Mouse (Mus musculus) urinary bladder, postnatal 25 days (tissue): ENCODE results near the gene Tacc2.
"Not testable (repeated sequence)": the region's sequence is repeated elsewhere in the genome, so short reads cannot be mapped to it uniquely, and the experiment has no call there.

ENCODE experiments used
- DNase-seq: peaks from one replicate; pipeline ENCODE4 v3.0.0; 2022; ENCODE audit warnings: low spot score

Gene Tacc2

GRCm38 (mm10) chr7:130577388-130578003 lies at the start of gene Tacc2:
TSS of gene Tacc2 (plus strand) at chr7:130577438.
- no peak for DNase-seq

DNA sequence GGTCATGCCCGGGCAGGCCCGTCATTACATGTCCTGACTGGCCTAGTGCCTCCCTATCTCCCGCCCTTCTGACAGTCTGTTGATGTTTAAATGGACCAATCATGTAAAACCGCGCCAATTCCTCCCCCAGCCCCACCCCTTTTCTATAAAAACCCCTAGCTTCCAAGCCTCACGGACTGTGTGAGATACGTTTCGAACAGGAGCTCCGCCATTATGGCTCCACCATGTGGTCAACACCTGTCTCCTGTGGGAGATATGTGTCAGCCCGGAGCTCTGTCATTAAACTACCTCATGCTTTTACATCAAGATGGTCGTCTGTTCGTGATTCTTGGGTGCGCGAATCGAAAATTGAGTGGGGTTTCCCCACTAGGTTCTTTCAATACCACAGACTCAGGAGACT lies 46.1 kb upstream of the Tacc2 start:
- DNase-seq: not testable (repeated sequence)

- DNase-seq: peak; percentile 88
Observed at GRCm38 (mm10) chr7:130533316-130534260, 43.6 kb upstream of the Tacc2 start.

- no peak for DNase-seq
Observed at GRCm38 (mm10) chr7:130535174-130535573, 42.1 kb upstream of the Tacc2 start.

- no peak for DNase-seq
Observed at GRCm38 (mm10) chr7:130537068-130537467, 40.2 kb upstream of the Tacc2 start.

GRCm38 (mm10) chr7:130540176-130540575 lies 37.1 kb upstream of the Tacc2 start:
- DNase-seq: no peak

- DNase-seq: no peak
Observed at GRCm38 (mm10) chr7:130543181-130543580, 34.1 kb upstream of the Tacc2 start.

DNA sequence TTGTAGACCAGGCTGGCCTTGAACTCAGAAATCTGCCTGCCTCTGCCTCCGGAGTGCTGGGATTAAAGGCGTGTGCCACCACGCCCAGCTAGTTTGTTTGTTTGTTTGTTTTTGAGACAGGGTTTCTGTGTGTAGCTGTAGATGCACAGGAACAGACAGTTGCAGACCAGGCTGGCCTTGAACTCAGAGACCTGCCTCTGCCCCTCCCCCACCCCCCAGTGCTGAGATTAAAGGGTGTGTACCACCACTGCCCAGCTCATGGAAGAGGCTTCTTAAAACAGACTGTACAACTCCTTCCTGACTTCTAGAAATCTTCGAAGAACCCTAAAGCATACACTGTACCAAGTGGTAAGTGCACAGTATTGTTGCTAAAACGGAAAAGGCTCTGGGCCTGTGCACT lies 31.8 kb upstream of the Tacc2 start:
- DNase-seq: no peak

DNA sequence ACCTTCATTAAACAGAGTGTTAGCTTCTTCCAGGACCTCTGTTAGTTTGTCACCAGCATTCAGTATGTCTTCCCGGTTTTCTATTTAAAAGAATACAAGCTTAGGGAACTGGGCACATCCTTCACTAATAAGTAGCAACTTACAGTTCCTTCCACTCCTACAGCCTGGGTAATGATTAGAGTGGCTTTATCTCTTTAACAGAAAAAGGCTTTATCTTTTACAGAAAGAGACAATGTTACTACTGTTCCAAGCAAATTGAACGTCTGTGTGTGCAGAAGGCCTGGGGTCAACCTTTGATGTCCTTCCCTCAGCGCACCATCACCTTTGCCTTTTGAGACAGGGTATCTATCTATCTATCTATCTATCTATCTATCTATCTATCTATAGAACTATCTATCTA lies 31.3 kb upstream of the Tacc2 start:
- no peak for DNase-seq

- no peak for DNase-seq
Observed at GRCm38 (mm10) chr7:130546421-130546790, 30.8 kb upstream of the Tacc2 start.

DNA sequence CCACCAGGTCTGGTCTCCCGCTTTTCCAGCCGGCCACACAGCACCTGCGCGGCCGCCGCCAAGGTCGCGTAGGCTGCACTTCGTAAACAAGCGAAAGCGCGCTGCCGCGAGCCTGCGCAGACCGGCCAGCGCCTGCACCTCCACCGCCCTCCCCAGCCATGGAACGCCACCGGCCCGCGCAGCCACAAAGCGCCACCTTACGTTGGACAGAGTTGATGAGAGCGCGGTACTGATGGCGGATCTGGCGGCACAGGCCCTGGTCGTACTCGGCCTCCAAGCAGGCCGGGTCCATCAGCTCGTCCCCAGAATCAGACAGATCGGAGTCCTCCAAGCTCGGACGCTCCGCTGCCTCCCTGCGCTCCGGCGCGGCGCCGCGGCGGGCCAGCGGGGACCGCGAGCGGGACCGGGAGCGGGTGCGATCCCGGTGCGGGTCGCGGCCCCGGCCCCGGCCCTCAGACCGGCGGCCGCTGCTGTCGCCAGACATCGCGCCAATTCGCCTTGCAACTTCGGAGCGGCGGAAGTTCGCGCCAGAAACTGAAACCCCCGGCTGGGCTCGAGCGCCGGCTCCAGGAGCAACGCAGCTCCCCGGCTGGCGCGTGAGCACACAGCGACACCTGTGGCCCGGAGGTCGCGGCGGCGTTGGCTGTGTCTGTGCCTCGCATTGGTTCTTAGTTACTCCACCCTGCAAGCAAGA lies 30.3 kb upstream of the Tacc2 start:
- DNase-seq: peak; percentile 91

DNA sequence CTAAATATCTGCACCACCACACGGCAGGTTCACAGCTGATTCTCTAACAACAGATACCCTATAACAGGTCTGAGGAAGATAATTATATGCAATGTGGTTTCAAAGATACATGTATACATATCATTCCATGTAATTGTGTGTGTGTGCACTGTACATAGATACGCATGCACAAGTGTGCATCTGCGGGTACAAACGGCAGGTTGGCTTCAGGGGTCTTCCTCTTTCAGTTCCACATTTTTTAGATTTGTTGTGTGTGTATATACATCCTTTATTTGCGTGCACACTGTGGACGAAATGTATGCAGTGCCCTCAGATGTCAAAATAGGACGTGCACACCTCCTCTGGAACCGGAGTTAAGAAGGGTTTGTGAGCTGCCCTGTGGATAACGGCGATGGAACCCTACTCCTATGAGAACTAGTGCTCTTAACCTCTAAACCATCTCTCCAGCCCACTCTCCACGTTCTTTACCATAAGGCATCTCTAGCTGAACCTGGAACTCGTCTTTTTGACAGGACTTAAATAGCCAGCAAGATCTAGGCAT lies 29.5 kb upstream of the Tacc2 start:
- no peak for DNase-seq

GRCm38 (mm10) chr7:130552780-130553179 lies 24.5 kb upstream of the Tacc2 start:
- no peak for DNase-seq

DNA sequence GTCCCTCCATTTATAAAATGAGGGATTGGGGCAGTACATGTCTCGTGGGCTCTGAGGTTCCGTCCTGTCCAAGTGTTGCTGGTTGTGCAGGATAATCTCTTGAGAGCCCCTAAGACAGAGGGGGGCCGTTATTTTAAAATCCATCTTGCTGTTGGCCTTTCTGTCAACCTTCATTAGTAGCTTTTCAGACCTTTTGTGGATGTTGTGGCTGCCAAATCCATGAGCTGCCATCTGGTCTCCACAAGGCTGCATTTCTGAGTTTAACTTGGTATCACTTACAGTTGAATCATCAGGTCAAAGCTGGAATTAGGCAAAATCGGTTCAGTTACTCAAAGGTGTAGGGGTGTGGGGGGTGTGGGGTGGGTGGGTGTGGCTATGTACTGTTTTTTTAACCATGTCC lies 23.9 kb upstream of the Tacc2 start:
- no peak for DNase-seq

DNA sequence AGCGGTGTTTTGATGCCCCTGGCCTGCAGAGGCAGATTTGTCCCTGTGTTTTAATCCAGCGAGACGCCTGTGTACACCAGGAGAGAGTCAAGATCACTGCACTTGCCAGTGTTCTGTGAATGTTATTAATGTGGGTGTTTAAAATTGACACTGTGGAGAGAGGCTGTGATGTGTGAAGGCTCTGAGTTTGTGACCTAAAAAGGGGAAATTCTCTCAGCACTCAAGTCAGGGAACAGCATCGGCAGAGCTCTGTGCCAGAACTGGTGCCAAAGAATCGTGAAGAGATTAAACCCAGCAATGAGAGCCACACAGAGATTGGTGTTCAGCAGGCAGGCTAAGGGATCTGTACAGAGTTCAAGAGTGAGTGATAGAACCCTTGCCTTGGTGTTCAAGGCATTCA lies 21.6 kb upstream of the Tacc2 start:
- no peak for DNase-seq

DNA sequence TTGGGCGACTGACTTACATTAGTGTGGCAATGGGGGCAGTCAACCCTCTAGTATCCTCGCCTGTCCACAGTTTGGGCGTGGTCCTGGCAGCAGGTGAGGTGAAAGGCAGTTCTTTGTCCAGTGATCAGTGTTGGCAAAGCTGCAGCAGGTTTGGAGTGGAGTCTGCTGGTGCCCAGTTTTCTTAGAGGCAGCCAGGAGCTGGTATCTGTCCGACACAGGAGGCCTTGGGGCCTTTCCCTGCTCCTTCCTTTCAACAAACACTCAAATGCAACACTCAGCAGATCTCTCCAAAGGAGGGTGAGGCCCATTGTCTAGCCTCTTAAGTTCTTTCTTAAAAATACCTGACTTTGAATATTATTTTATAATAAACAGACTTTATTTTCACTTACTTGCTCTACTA lies 18.6 kb upstream of the Tacc2 start:
- DNase-seq: no peak

- no peak for DNase-seq
Observed at GRCm38 (mm10) chr7:130560933-130561332, 16.3 kb upstream of the Tacc2 start.

DNA sequence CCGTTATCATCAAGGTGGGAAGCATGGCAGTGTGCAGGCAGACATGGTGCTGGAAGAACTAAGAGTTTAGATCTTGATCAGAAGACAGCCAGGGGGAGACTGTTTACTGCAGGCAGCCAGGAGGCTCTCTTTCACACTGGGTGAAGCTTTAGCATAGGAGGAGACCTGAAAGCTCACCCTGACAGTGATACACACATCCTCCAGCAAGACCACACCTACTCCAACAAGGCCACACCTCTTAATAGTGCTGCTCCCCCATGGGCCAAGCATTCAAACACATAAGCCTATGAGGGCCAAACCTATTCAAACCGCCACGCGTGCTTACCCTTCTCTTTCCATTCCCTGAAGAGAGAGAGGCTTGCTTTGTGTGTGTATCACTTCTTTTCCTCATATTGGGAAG lies 14.0 kb upstream of the Tacc2 start:
- DNase-seq: no peak

- no peak for DNase-seq
Observed at GRCm38 (mm10) chr7:130563880-130564279, 13.4 kb upstream of the Tacc2 start.

GRCm38 (mm10) chr7:130564596-130564995 lies 12.6 kb upstream of the Tacc2 start:
- no peak for DNase-seq

- no peak for DNase-seq
Observed at GRCm38 (mm10) chr7:130568783-130569436, 8.3 kb upstream of the Tacc2 start.

DNA sequence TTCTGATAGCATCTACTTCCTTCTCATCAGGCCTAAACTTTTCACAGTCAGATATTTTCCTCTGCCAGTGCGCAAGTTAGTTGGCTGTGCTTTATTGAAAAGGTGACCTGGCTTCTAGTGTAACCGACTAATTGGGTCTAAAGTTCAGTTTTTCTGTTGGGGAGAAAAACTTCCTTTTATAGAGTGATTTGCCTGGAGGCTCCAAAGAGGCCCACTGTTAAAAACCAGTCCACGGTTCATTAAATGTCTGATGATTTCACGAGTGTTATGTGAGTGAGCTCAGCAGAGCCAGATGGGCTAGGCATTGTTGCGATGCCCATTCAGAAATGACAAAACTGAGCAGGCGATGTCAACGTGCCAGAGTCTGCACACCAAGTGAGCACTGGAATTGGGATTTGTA lies 6.8 kb upstream of the Tacc2 start:
- no peak for DNase-seq
